Mouse (Mus musculus): ENCODE data around the gene Lmnb2. TPM values are rescaled to one million over a fixed set of nuclear protein-coding genes. Genes with fewer than 3 reads are reported as not detected.
A peak's percentile ranks its signal among the peaks of the same experiment; 100 is the strongest.

Gene Lmnb2
- total and polyA plus RNA-seq, 3 experiments = 3.6 to 5.4 (median 5.4) TPM

DNA sequence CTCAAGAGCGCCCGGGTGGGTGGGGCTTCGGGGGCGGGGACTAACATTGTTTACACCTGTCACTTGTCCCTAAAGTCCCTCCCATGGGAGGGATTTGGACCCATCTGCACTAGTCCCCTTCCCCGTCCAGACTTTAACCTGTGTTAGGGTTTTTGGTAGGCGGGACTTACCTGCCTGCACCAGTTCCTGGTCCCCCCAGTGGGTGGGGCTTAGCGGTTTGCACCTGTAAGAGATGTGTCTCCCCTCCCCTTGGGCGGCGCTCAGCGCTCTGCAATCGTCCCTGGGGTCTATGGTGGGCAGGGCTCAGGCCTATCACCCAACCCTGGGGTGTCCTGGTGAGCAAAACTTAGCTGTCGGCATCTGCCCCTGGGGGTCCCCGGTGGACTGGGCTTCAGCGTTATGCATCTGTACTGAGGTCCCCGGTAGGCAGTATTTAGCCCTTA lies 688 bp downstream of the Lmnb2 start:
- H3K4me3 ChIP-seq = peak overlapping the region; percentile 76

GRCm38 (mm10) chr10:80915736-80916135 lies 2.3 kb downstream of the Lmnb2 start:
- H3K9ac ChIP-seq (ENCODE audit: low read depth, low read length) = no peak overlapping the region
- H3K4me3 ChIP-seq = no peak overlapping the region
- DNase-seq = no peak
- WGBS = 76% methylated on average over 4 of the region's 4 CpGs
- no peaks in the 10 kb centered on the region for H3K79me2 ChIP-seq (replicated peaks; ENCODE audit: control insufficient read depth, insufficient read depth, low read length)
- H3K27me3 ChIP-seq (ENCODE audit: control insufficient read depth, insufficient read depth, low read length) = no peaks in the 10 kb centered on the region
- intact Hi-C loops (cut with DNase I) = no loop called here
- H3K27ac ChIP-seq = no peak overlapping the region
- H3K36me3 ChIP-seq (ENCODE audit: control insufficient read depth, insufficient read depth, low read length) = no peaks in the 10 kb centered on the region
- TF ChIP-seq EP300 (IDR thresholded peaks at IDR 0.05; ENCODE audit: insufficient read depth, low read depth, low read length) (no peak), POLR2A (IDR thresholded peaks at IDR 0.05; ENCODE audit: insufficient read depth, low read depth, low read length) (no peak), CTCF (IDR thresholded peaks at IDR 0.05) (no peak)
- peaks cover 2% of the 10 kb centered on the region; the same call in 1 of the 2 replicates for H3K4me1 ChIP-seq (ENCODE audit: control insufficient read depth, insufficient read depth, low read length)

More for the DNA sequence above, 688 bp downstream of the Lmnb2 start:
- Histone ChIP-seq H3K4me1 (ENCODE audit: control insufficient read depth, insufficient read depth, low read length) (peaks cover 2% of the 10 kb centered on the region; the same call in 1 of the 2 replicates), H3K27ac (no peak overlapping the region), H3K27me3 (ENCODE audit: control insufficient read depth, insufficient read depth, low read length) (no peaks in the 10 kb centered on the region), H3K9ac (ENCODE audit: low read depth, low read length) (peak overlapping the region; percentile 74; the same call in 1 of the 2 replicates), H3K36me3 (ENCODE audit: control insufficient read depth, insufficient read depth, low read length) (no peaks in the 10 kb centered on the region), H3K79me2 (replicated peaks; ENCODE audit: control insufficient read depth, insufficient read depth, low read length) (no peaks in the 10 kb centered on the region)
- intact Hi-C loops (cut with DNase I) = no loop called here
- DNase-seq = no peak
- WGBS = 4% methylated on average over 15 of the region's 15 CpGs
- TF ChIP-seq POLR2A (IDR thresholded peaks at IDR 0.05; ENCODE audit: insufficient read depth, low read depth, low read length) (no peak), EP300 (IDR thresholded peaks at IDR 0.05; ENCODE audit: insufficient read depth, low read depth, low read length) (no peak), CTCF (IDR thresholded peaks at IDR 0.05) (no peak)

DNA sequence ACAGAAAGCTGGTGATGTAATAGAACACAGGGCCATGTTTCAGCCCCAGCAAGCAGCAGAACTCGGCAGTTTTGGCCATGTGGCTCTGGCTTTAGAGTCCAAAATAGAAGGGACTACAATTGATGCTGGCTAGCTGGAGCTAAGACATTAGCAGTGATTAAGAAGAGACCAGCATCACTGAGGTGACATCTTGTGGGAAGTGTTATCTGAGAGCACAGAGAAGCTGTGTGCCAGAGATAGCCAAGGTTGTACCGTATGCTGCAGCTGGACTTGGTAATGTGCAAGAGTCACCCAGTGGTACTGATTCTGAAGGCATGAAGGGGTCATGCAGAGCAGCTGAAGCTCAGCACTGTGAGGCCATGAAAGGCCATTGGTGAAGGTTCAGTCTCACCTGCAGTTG lies 2.8 kb downstream of the Lmnb2 start:
- intact Hi-C loops (cut with DNase I) = no loop called here
- Histone ChIP-seq H3K36me3 (ENCODE audit: control insufficient read depth, insufficient read depth, low read length) (no peaks in the 10 kb centered on the region), H3K79me2 (replicated peaks; ENCODE audit: control insufficient read depth, insufficient read depth, low read length) (no peaks in the 10 kb centered on the region), H3K27ac (no peak overlapping the region), H3K9ac (ENCODE audit: low read depth, low read length) (no peak overlapping the region), H3K27me3 (ENCODE audit: control insufficient read depth, insufficient read depth, low read length) (no peaks in the 10 kb centered on the region), H3K4me1 (ENCODE audit: control insufficient read depth, insufficient read depth, low read length) (peaks cover 2% of the 10 kb centered on the region; the same call in 1 of the 2 replicates), H3K4me3 (no peak overlapping the region)
- DNase-seq = no peak
- no peak for TF ChIP-seq EP300 (IDR thresholded peaks at IDR 0.05; ENCODE audit: insufficient read depth, low read depth, low read length)
- no peak for TF ChIP-seq POLR2A (IDR thresholded peaks at IDR 0.05; ENCODE audit: insufficient read depth, low read depth, low read length)
- 71% methylated on average over 2 of the region's 2 CpGs for WGBS

DNA sequence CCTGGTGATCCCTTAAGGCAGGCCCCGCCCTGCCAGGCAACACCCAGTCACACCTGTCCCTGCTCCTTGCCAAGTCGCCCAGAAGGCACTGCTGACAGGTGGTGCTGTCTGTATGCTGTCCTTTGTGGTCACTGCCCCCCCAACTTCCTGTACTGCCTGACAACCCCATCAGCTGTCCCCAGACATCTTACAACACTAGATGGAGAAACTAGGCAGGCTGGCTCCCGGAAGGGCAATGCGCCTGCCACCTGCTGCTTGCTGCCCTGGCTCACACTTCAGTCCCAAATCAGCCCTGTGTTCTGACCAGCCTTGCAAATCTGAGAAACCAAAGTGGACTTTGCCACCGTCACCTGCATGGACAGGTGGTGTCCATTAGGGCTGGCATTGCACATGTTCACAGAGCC lies 3.8 kb downstream of the Lmnb2 start:
- peaks cover 2% of the 10 kb centered on the region; the same call in 1 of the 2 replicates for H3K4me1 ChIP-seq (ENCODE audit: control insufficient read depth, insufficient read depth, low read length)
- no peak for TF ChIP-seq POLR2A (IDR thresholded peaks at IDR 0.05; ENCODE audit: insufficient read depth, low read depth, low read length)
- DNase-seq = no peak
- no peaks in the 10 kb centered on the region for H3K36me3 ChIP-seq (ENCODE audit: control insufficient read depth, insufficient read depth, low read length)
- WGBS = 85% methylated on average over 5 of the region's 5 CpGs
- intact Hi-C loops (cut with DNase I) = no loop called here
- no peaks in the 10 kb centered on the region for H3K79me2 ChIP-seq (replicated peaks; ENCODE audit: control insufficient read depth, insufficient read depth, low read length)
- H3K27me3 ChIP-seq (ENCODE audit: control insufficient read depth, insufficient read depth, low read length) = no peaks in the 10 kb centered on the region
- H3K4me3 ChIP-seq = no peak overlapping the region
- H3K27ac ChIP-seq = no peak overlapping the region
- H3K9ac ChIP-seq (ENCODE audit: low read depth, low read length) = no peak overlapping the region

DNA sequence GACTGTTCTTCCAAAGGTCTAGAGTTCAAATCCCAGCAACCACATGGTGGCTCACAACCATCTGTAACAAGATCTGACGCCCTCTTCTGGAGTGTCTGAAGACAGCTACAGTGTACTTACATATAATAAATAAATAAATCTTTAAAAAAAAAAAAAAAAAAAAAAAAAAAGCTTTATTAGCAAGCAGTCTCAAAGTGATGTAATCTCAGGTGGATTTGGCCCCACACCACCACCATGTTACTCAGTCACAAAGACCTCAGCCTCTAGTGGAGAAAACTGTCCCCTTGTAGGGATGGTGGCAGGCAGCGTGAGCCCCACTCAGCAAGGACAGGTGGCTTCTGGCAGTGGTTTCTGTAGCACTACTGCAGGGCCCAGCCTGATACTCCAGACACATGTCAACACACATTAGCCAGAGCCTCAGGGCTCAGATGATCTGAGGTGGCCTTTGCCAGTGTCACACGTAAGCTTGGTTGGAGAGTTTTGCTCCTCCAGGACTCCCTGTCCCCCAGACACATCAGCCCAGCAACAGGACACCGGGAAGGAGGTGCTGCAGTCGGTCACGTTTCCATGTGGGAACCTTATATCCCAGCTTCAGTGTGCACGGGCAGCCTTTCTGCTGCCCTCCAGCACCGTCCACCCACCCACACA lies 4.6 kb downstream of the Lmnb2 start:
- intact Hi-C loops (cut with DNase I) = no loop called here
- TF ChIP-seq CTCF (IDR thresholded peaks at IDR 0.05) = no peak
- TF ChIP-seq EP300 (IDR thresholded peaks at IDR 0.05; ENCODE audit: insufficient read depth, low read depth, low read length) = no peak
- no peak for TF ChIP-seq POLR2A (IDR thresholded peaks at IDR 0.05; ENCODE audit: insufficient read depth, low read depth, low read length)
- no peak overlapping the region for H3K9ac ChIP-seq (ENCODE audit: low read depth, low read length)
- DNase-seq = no peak
- H3K27ac ChIP-seq = no peak overlapping the region
- no peak overlapping the region for H3K4me3 ChIP-seq
- no peaks in the 10 kb centered on the region for H3K27me3 ChIP-seq (ENCODE audit: control insufficient read depth, insufficient read depth, low read length)
- no peaks in the 10 kb centered on the region for H3K36me3 ChIP-seq (ENCODE audit: control insufficient read depth, insufficient read depth, low read length)
- WGBS = 80% methylated on average over 7 of the region's 8 CpGs
- no peaks in the 10 kb centered on the region for H3K79me2 ChIP-seq (replicated peaks; ENCODE audit: control insufficient read depth, insufficient read depth, low read length)
- peaks cover 2% of the 10 kb centered on the region; the same call in 1 of the 2 replicates for H3K4me1 ChIP-seq (ENCODE audit: control insufficient read depth, insufficient read depth, low read length)

DNA sequence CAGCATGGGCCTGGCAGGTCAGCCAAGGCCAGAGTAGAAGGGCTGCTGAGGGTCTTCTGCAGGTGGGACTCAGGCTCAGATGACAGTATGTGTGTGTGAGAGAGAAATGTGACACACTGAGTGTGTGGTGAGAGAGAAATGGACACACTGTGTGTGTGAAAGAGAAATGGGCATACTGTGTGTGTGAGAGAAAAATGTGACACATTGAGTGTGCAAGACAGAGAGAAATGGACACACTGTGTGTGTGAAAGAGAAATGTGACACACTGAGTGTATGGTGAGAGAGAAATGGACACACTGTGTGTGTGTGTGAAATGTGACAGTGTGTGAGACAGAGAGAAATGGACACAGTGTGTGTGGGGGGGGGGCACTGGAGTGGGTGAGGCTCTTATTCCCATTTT lies 6.2 kb downstream of the Lmnb2 start:
- no peak for TF ChIP-seq EP300 (IDR thresholded peaks at IDR 0.05; ENCODE audit: insufficient read depth, low read depth, low read length)
- no peak for TF ChIP-seq CTCF (IDR thresholded peaks at IDR 0.05)
- no peak for TF ChIP-seq POLR2A (IDR thresholded peaks at IDR 0.05; ENCODE audit: insufficient read depth, low read depth, low read length)
- intact Hi-C loops (cut with DNase I) = no loop called here
- Histone ChIP-seq H3K36me3 (ENCODE audit: control insufficient read depth, insufficient read depth, low read length) (no peaks in the 10 kb centered on the region), H3K27ac (no peak overlapping the region), H3K9ac (ENCODE audit: low read depth, low read length) (no peak overlapping the region), H3K4me1 (ENCODE audit: control insufficient read depth, insufficient read depth, low read length) (no peaks in the 10 kb centered on the region), H3K79me2 (replicated peaks; ENCODE audit: control insufficient read depth, insufficient read depth, low read length) (no peaks in the 10 kb centered on the region), H3K27me3 (ENCODE audit: control insufficient read depth, insufficient read depth, low read length) (no peaks in the 10 kb centered on the region), H3K4me3 (no peak overlapping the region)
- no peak for DNase-seq
